Mouse (Mus musculus): ENCODE results near the gene Hist1h2ao.
"Not testable (repeated sequence)": the region's sequence is repeated elsewhere in the genome, so short reads cannot be mapped to it uniquely, and the experiment has no call there.

Gene Hist1h2ao

GRCm38 (mm10) chr13:21810073-21810472 is at the start of gene Hist1h2ao, which contains the start of gene Hist1h2bq:
TSS of gene Hist1h2ao (plus strand) at chr13:21810465.
TSS of gene Hist1h2bq (minus strand) at chr13:21810197.
- not testable (repeated sequence) for DNase-seq

GRCm38 (mm10) chr13:21778814-21779766 is 31.2 kb upstream of the Hist1h2ao start:
- peak; percentile 79 for DNase-seq

DNA sequence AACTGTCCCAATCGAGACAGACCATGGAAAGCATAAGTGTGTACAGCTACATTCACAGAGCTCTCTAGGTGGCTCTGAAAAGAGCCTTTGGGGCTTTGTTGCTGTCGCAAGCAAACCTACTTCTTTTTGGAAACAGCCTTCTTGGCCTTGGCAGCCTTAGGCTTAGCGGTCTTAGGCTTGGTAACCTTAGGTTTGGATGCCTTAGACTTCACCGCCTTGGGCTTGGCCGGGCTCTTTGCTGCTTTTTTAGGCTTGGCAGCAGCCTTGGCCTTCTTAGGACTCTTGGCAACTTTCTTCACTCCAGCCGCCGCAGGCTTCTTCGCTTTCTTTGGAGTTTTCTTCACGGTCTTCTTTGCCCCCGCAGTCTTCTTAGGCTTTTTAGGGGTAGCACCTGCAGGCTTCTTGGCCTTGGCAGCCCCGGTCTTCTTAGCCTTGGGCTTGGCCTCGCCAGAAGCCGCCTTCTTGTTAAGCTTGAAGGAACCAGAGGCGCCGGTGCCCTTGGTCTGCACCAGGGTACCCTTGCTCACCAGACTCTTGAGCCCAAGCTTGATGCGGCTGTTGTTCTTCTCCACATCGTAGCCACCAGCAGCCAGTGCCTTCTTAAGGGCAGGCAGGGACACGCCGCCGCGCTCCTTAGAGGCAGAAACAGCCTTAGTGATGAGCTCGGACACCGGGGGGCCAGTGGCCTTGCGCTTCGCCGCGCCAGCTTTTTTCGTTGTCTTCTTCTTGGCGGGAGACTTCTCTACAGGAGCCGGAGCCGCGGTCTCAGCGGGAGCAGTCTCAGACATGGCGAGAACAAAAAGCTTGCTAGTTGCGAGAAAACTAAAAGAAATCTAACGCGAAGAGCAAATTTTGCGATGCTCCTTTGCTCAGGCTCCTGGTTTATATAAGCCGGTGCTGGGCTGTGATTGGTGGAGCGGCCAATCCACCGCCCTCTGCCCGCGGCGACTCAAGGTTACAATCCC is 30.2 kb upstream of the Hist1h2ao start, which contains the start of gene Hist1h1b:
TSS of gene Hist1h1b (minus strand) at position 859 of the 965 bp plus-strand sequence.
- DNase-seq, result peak; percentile 86

- no peak for DNase-seq
Observed at GRCm38 (mm10) chr13:21781021-21781555, 29.2 kb upstream of the Hist1h2ao start.

GRCm38 (mm10) chr13:21781639-21782038 is 28.6 kb upstream of the Hist1h2ao start:
- DNase-seq, result no peak

DNA sequence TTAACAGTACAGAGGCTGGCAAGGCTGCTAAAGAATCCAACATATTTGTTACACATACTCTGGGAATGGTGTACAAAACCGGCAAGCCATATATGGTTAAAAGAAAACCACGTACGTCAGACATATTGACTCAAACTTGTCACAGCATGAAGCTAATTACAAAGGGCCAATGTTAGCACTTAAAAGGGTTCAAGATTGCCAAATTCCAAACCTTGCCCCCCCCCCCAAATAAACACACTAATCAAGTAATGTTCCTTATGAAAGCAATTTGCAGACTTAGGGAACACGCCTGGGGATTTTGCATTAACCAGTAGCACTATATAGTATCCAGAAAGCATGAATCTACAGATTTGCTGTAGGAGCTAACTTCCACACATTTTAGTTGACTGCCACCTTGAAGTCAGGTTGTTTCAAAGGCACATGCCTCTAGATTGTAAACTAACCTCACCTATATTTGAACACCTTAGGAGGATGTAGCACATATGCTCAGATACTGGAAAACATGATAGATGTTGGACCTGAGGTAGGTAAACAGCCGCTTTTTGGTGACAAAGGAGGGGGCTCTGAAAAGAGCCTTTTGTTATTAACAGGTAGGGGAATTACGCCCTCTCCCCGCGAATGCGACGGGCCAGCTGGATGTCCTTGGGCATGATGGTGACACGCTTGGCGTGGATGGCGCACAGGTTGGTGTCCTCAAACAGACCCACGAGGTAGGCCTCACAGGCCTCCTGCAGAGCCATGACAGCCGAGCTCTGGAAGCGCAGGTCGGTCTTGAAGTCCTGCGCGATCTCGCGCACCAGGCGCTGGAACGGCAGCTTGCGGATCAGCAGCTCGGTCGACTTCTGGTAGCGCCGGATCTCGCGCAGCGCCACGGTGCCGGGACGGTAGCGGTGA is 27.7 kb upstream of the Hist1h2ao start:
- DNase-seq, result peak; percentile 40

- DNase-seq, result peak; percentile 71
Observed at GRCm38 (mm10) chr13:21783255-21783617, 27.0 kb upstream of the Hist1h2ao start, which contains the start of gene Hist1h3i. TSS of gene Hist1h3i (minus strand) at chr13:21783370.

DNA sequence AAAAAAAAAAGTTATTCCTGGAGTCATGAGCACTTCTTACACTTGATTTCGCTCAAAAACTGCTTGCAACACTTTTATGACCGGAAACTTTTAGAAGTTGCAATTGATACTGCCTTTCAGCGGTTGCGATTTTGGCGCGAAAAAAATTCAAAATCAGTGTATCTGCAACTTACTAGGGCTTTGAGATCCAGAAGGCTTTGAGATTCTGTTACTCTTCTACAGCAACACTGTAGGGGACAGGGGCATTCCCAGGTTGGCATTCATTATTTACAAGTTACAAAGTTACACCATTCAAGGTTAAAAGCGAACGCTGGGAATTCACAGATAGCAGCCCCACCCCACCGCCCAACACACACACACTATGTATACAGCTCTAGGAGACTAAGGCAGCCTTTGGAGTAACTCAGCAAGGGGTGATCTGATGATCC is 26.5 kb upstream of the Hist1h2ao start:
- DNase-seq, result peak; percentile 52

GRCm38 (mm10) chr13:21784311-21784710 is 26.0 kb upstream of the Hist1h2ao start:
- DNase-seq, result no peak

GRCm38 (mm10) chr13:21786189-21786898 is 23.9 kb upstream of the Hist1h2ao start:
- DNase-seq, result no peak

DNA sequence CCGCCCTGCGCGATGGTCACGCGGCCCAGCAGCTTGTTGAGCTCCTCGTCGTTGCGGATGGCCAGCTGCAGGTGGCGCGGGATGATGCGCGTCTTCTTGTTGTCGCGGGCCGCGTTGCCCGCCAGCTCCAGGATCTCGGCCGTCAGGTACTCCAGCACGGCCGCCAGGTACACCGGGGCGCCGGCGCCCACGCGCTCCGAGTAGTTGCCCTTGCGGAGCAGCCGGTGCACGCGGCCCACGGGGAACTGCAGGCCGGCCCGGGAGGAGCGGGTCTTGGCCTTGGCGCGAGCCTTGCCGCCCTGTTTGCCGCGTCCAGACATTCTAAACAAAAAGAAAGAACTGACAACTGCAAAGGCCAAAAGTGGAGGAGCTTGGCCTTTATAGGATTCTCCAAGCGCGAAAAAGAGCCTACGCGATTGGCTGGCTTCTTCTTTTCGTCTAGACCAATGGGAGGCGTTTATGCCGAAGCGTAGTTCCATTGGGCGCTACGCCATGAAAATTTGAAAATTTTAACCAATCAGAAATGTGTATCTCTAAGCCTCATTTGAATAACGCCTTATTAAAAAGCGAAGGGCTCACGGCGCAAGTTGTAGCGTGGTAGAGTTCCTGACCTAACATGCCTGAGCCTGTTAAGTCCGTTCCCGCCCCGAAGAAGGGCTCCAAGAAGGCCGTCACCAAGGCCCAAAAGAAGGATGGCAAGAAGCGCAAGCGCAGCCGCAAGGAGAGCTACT is 23.2 kb upstream of the Hist1h2ao start, which contains the start of the genes Hist1h2an and Hist1h2bp:
TSS of gene Hist1h2an (minus strand) at position 320 of the 731 bp plus-strand sequence.
TSS of gene Hist1h2bp (plus strand) at position 563 of the 731 bp plus-strand sequence.
- peak; percentile 84 for DNase-seq

DNA sequence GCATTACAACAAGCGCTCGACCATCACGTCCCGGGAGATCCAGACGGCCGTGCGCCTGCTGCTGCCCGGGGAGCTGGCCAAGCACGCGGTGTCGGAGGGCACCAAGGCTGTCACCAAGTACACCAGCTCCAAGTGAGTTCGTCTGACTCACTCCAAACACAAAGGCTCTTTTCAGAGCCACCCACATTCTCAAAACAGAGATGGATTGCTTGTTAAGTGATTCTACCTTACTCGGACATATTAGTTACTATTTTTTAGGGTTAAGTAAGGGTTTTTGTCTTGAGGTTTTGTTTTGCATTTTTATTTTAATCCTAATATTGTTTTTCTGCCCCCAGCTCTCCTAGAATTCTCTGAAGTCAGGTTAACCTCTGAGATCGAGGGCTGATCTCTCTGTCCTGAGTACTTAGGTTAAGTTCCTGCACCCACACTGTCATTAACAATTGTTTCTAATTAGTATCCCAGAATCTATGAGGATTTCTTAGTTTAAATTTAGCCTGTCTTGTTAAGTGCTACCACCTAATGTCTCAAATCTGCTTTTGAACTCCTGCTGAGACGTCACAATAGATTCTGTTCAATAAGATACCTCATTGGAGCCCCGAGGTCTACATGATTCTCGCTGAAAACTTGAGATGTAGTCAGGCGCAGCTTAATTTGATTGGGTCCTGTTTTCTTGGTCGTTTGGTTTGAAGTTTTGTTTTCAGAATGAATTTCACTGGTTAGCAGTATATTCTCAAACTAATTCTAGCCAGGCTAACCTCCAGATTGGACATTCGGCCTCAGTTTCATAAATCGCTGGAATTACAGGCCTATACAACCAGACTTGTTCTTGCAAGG is 22.3 kb upstream of the Hist1h2ao start:
- no peak for DNase-seq

- DNase-seq, result no peak
Observed at GRCm38 (mm10) chr13:21789925-21790324, 20.3 kb upstream of the Hist1h2ao start.

GRCm38 (mm10) chr13:21790601-21791283 is 19.5 kb upstream of the Hist1h2ao start:
- DNase-seq, result no peak

DNA sequence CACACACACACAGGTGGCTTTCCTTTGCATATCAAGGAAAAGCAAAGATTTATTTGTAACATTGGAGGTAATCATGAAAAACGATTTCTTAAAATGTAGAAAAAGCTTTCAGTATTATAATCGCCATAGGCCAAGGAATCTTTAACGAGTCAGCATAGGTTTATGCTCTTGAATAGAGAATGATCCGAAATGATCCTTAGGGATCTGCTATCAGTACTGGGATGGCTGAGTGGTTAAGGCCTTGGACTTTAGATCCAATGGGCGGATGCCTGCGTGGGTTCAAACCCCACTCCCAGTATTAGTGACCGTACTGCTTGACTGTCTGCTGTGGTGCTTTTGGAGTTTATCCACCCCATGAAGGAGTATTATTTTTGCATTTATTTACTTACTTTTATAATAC is 14.7 kb upstream of the Hist1h2ao start:
- no peak for DNase-seq

- DNase-seq, result not testable (repeated sequence)
Observed at GRCm38 (mm10) chr13:21797163-21797562, 13.1 kb upstream of the Hist1h2ao start.

- DNase-seq, result not testable (repeated sequence)
Observed at GRCm38 (mm10) chr13:21803058-21803457, 7.2 kb upstream of the Hist1h2ao start.

DNA sequence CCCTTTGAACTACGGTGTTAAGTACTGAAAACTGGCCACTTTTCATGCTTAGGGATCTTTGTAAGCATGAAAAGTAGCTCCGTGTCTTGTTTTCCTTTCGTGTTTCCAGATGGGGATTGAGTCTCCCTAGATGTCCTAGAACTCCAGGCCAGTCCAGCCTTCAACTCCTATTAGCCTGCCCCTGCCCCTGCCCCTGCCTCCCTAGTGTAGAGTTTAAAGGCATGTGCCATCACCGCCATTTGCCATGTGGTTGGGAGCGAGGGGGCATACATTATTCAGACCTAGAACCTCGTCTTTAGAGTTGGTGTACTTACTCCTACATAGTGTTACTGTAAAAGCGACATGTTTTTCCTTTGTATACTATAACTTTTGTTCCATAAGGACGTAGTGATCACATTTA is 809 bp downstream of the Hist1h2ao start:
- not testable (repeated sequence) for DNase-seq
